Mouse (Mus musculus) heart, adult 2 months (tissue): ENCODE results near the gene Pogk.

Experiments used
- CTCF ChIP-seq: fragments of 200-600 bp; IDR thresholded peaks from 2 replicates; pipeline ENCODE4 v1.8.1; 2022; ENCODE audit warnings: antibody characterized with exemption, mild to moderate bottlenecking, moderate library complexity
- EP300 ChIP-seq: fragments of 200-500 bp; IDR thresholded peaks from 2 replicates; pipeline ENCODE4 v1.6.1; 2011; ENCODE audit warnings: low read depth, low read length, control low read depth; ENCODE audit not compliant: insufficient read depth
- POLR2A ChIP-seq: fragments of 200-500 bp; IDR thresholded peaks from 2 replicates; pipeline ENCODE4 v1.6.1; 2011; ENCODE audit warnings: mild to moderate bottlenecking, low read depth, low read length, control low read depth; ENCODE audit not compliant: insufficient read depth

DNA sequence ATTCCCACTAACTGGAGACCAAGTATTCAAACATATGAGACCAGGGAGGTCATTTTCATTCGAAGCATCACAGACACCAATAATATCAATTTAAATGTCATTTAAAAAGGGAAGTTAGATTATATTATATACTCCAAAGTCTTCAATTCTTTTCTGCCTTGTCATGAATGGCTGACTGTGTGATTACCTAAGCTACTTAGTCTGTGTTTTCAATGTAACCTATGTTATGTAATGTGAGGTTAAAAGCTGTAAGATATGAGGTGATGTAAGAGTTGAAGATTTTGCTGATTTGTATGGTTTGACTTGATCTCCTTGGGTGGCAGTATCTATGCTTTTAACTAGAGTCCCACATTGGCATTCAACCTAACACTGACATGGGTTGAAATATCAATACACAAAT lies 67.1 kb downstream of the Pogk start:
- TF ChIP-seq EP300 (no peak), POLR2A (no peak), CTCF (no peak)
